Mouse (Mus musculus): ENCODE measurements around the gene Nt5c2. TPM values are rescaled to one million over a fixed set of nuclear protein-coding genes. Genes with fewer than 3 reads are reported as not detected.

Nt5c2 gene
- polyA plus RNA-seq, 1 experiment: 17.5 TPM

DNA sequence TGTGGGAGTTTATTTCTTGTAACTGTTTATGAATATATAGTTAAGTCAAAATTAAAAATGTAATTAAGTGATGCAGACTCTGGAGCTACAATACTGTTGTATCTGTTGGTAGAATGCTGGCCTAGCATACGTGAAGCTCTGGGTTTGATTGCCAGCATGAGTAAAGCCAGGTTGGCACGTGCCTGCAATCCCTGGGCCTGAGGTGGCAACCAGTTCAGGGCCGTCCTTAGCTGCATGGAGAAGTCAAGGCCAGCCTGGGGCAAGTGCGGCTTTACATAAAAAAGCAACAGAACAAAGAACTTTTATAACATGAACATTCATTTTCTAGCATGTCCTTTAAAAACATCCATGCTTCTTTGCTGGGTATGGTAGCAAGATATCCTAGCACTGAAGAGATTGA lies 173.9 kb downstream of the Nt5c2 start:
- peaks cover 2% of the 10 kb centered on the region; the same call in 1 of the 2 replicates for H3K4me1 ChIP-seq (ENCODE audit: control insufficient read depth, insufficient read depth, low read length)
- 88% methylated on average over 4 of the region's 4 CpGs for WGBS
- TF ChIP-seq CTCF (IDR thresholded peaks at IDR 0.05; ENCODE audit: insufficient read depth, low read length) (no peak), POLR2A (IDR thresholded peaks at IDR 0.05; ENCODE audit: borderline replicate concordance, extremely low read depth, low read depth, low read length) (no peak)
- no peak overlapping the region for H3K4me3 ChIP-seq (replicated peaks; ENCODE audit: extremely low read depth, low read depth, low read length)
- DNase-seq: no peak

GRCm38 (mm10) chr19:46837290-46838079 lies 177.5 kb downstream of the Nt5c2 start:
- no peak overlapping the region for H3K4me3 ChIP-seq (replicated peaks; ENCODE audit: extremely low read depth, low read depth, low read length)
- no peak for DNase-seq
- TF ChIP-seq CTCF (IDR thresholded peaks at IDR 0.05; ENCODE audit: insufficient read depth, low read length) (no peak), POLR2A (IDR thresholded peaks at IDR 0.05; ENCODE audit: borderline replicate concordance, extremely low read depth, low read depth, low read length) (no peak)
- peaks cover 2% of the 10 kb centered on the region; the same call in 1 of the 2 replicates for H3K4me1 ChIP-seq (ENCODE audit: control insufficient read depth, insufficient read depth, low read length)
- 62% methylated on average over 11 of the region's 11 CpGs for WGBS

- Histone ChIP-seq H3K4me1 (ENCODE audit: control insufficient read depth, insufficient read depth, low read length) (peaks cover 4% of the 10 kb centered on the region), H3K4me3 (replicated peaks; ENCODE audit: extremely low read depth, low read depth, low read length) (no peak overlapping the region)
- 82% methylated on average over 3 of the region's 3 CpGs for WGBS
- no peak for TF ChIP-seq POLR2A (IDR thresholded peaks at IDR 0.05; ENCODE audit: borderline replicate concordance, extremely low read depth, low read depth, low read length)
- no peak for TF ChIP-seq CTCF (IDR thresholded peaks at IDR 0.05; ENCODE audit: insufficient read depth, low read length)
- no peak for DNase-seq
Observed at GRCm38 (mm10) chr19:46836085-46836484, 178.9 kb downstream of the Nt5c2 start.

DNA sequence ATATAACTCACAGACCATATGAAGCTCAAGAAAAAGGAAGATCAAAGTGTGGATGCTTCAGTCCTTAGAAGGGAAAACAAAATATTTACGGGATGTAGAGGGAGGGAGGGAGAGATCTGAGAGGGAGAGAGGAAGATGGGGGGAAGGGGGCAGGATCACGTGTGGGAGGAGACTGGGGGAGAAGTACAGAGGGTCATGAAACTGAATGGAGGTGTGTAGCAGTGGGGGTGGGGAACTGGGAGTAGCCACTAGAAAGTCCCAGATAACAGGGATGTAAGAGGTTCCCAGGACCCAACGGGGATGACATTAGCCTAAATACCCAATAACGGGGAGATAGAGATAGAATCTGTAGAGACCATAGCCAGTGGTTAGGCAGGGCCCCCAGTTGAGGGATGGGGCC lies 179.6 kb downstream of the Nt5c2 start:
- TF ChIP-seq POLR2A (IDR thresholded peaks at IDR 0.05; ENCODE audit: borderline replicate concordance, extremely low read depth, low read depth, low read length) (no peak), CTCF (IDR thresholded peaks at IDR 0.05; ENCODE audit: insufficient read depth, low read length) (no peak)
- Histone ChIP-seq H3K4me1 (ENCODE audit: control insufficient read depth, insufficient read depth, low read length) (peaks cover 4% of the 10 kb centered on the region), H3K4me3 (replicated peaks; ENCODE audit: extremely low read depth, low read depth, low read length) (no peak overlapping the region)
- WGBS: 65% methylated on average over 4 of the region's 4 CpGs
- DNase-seq: no peak

GRCm38 (mm10) chr19:46834301-46834700 lies 180.7 kb downstream of the Nt5c2 start:
- 84% methylated on average over 5 of the region's 5 CpGs for WGBS
- no peak overlapping the region for H3K4me3 ChIP-seq (replicated peaks; ENCODE audit: extremely low read depth, low read depth, low read length)
- no peak for DNase-seq
- TF ChIP-seq CTCF (IDR thresholded peaks at IDR 0.05; ENCODE audit: insufficient read depth, low read length) (no peak), POLR2A (IDR thresholded peaks at IDR 0.05; ENCODE audit: borderline replicate concordance, extremely low read depth, low read depth, low read length) (no peak)
- H3K4me1 ChIP-seq (ENCODE audit: control insufficient read depth, insufficient read depth, low read length): peaks cover 4% of the 10 kb centered on the region

Other genes with a start within 250 kb of the Nt5c2 start
- 0.04 TPM in 1 of 2 replicates, not detected in the other for gene Ina, start 455 bp downstream of the Nt5c2 start, polyA plus RNA-seq (2012; rRNA removed)
- gene Pcgf6, start 35.8 kb upstream of the Nt5c2 start, polyA plus RNA-seq (2012; rRNA removed): 3.9 and 4.7 TPM in 2 replicates
- 2.1 and 2.3 TPM in 2 replicates for gene Taf5, start 52.6 kb upstream of the Nt5c2 start, polyA plus RNA-seq (2012; rRNA removed)
- gene Usmg5, start 75.5 kb upstream of the Nt5c2 start, polyA plus RNA-seq (2012; rRNA removed): 31.2 and 68.8 TPM in 2 replicates
- 7.7 and 9.0 TPM in 2 replicates for gene Pdcd11, start 75.6 kb upstream of the Nt5c2 start, polyA plus RNA-seq (2012; rRNA removed)
- gene Calhm2, start 123.1 kb upstream of the Nt5c2 start, polyA plus RNA-seq (2012; rRNA removed): 23.7 and 25.8 TPM in 2 replicates
- not detected in 2 replicates for gene Calhm1, start 129.1 kb upstream of the Nt5c2 start, polyA plus RNA-seq (2012; rRNA removed)
- not detected in 2 replicates for gene Calhm3, start 142.6 kb upstream of the Nt5c2 start, polyA plus RNA-seq (2012; rRNA removed)
- gene Neurl1a, start 163.7 kb upstream of the Nt5c2 start, polyA plus RNA-seq (2012; rRNA removed): 8.3 and 10.1 TPM in 2 replicates

Data from lung, adult 2 months (tissue).